Mouse (Mus musculus) lung, postnatal 0 days (tissue): ENCODE data around the gene Nek1. TPM values are rescaled to one million over a fixed set of nuclear protein-coding genes. Genes with fewer than 3 reads are reported as not detected.

Source experiments
- ATAC-seq: fragments of 200-750 bp; cut with Nextera tagmentation; 2 replicates; pipeline ENCODE4 v1.8.0; 2017; ENCODE audit warnings: moderate library complexity
- DNase-seq: peaks from one replicate; pipeline ENCODE4 v3.0.0-alpha.2; 2016; ENCODE audit warnings: low spot score
- H3K27ac ChIP-seq: fragments of 300-500 bp; sonication (generic); 2 replicates; pipeline ENCODE4 v1.5.1; 2014; ENCODE audit warnings: antibody characterized with exemption, mild to moderate bottlenecking, low read length, mixed read lengths
- H3K27me3 ChIP-seq: fragments of 300-500 bp; sonication (generic); replicated peaks from 2 replicates; pipeline ENCODE4 v1.6.1; 2014; ENCODE audit warnings: low read length, mixed read lengths; ENCODE audit not compliant: insufficient read depth
- H3K36me3 ChIP-seq: fragments of 300-500 bp; sonication (generic); 2 replicates; pipeline ENCODE4 v1.6.1; 2014; ENCODE audit warnings: low read length, mixed read lengths; ENCODE audit not compliant: insufficient read depth
- H3K4me1 ChIP-seq: fragments of 300-500 bp; sonication (generic); 2 replicates; pipeline ENCODE4 v1.6.1; 2014; ENCODE audit warnings: antibody characterized with exemption, low read depth, low read length, mixed read lengths; ENCODE audit not compliant: insufficient read depth
- H3K4me2 ChIP-seq: fragments of 300-500 bp; sonication (generic); replicated peaks from 2 replicates; pipeline ENCODE4 v1.6.1; 2014; ENCODE audit warnings: low read depth, mild to moderate bottlenecking, low read length, moderate library complexity, mixed read lengths
- H3K4me3 ChIP-seq: fragments of 300-500 bp; sonication (generic); 2 replicates; pipeline ENCODE4 v1.5.1; 2014; ENCODE audit warnings: low read depth, low read length
- H3K9ac ChIP-seq: fragments of 300-500 bp; sonication (generic); replicated peaks from 2 replicates; pipeline ENCODE4 v1.6.1; 2014; ENCODE audit warnings: low read depth, mild to moderate bottlenecking
- H3K9me3 ChIP-seq: fragments of 300-500 bp; sonication (generic); 2 replicates; pipeline ENCODE4 v1.6.1; 2016; ENCODE audit warnings: low read length, mixed read lengths
- CTCF ChIP-seq: IDR thresholded peaks from 2 replicates; pipeline ENCODE4 v1.5.1; 2016; ENCODE audit warnings: antibody characterized with exemption, mild to moderate bottlenecking
- EP300 ChIP-seq: IDR thresholded peaks from 2 replicates; pipeline ENCODE4 v1.6.1; 2016; ENCODE audit warnings: antibody characterized with exemption, mild to moderate bottlenecking, control low read depth
- WGBS: fragments of 180-500 bp; shearing (Covaris S2); extraction: QIAGEN DNeasy Blood & Tissue Kit; methylation state at CpG from one replicate; pipeline ENCODE4 v1.1.7; 2014; 5-methylcytosine and 5-hydroxymethylcytosine counted together
- polyA plus RNA-seq: library from polyadenylated mRNA; unstranded; fragments of >200 nt; fragmentation: Nextera tagmentation; extraction: Ambion mirVana; gene quantifications from 2 replicates; pipeline ENCODE4 v1.2.1, GENCODE M21; 2015

The Nek1 gene
- polyA plus RNA-seq, 1 experiment from 2014 or later, result 9.7 TPM

- H3K4me3 ChIP-seq, result peak overlapping the region; percentile 23
- H3K27ac ChIP-seq, result peak overlapping the region; percentile 61
- H3K4me2 ChIP-seq, result peak overlapping the region; percentile 44
- H3K4me1 ChIP-seq, result no peaks in the 10 kb centered on the region
- H3K27me3 ChIP-seq, result no peaks in the 10 kb centered on the region
- TF ChIP-seq EP300, result peak; percentile 48; the same call in 1 of the 2 replicates
- TF ChIP-seq CTCF, result no peak
- H3K36me3 ChIP-seq, result no peaks in the 10 kb centered on the region
- peak; percentile 98 for ATAC-seq
- DNase-seq, result peak; percentile 95
- H3K9me3 ChIP-seq, result no peaks in the 10 kb centered on the region
- WGBS, result 9% methylated on average over 15 of the region's 15 CpGs
- H3K9ac ChIP-seq, result peak overlapping the region; percentile 27; the same call in 1 of the 2 replicates
These were observed 38.5 kb upstream of the Nek1 start for GRCm38 (mm10) chr8:60954281-60955014.

- DNase-seq, result no peak
- H3K9ac ChIP-seq, result no peak overlapping the region
- H3K4me3 ChIP-seq, result no peak overlapping the region
- no peaks in the 10 kb centered on the region for H3K4me1 ChIP-seq
- WGBS, result 76% methylated on average over 7 of the region's 7 CpGs
- H3K27ac ChIP-seq, result no peak overlapping the region
- TF ChIP-seq CTCF (no peak), EP300 (no peak)
- H3K36me3 ChIP-seq, result no peaks in the 10 kb centered on the region
- no peaks in the 10 kb centered on the region for H3K9me3 ChIP-seq
- no peak for ATAC-seq
- no peaks in the 10 kb centered on the region for H3K27me3 ChIP-seq
- H3K4me2 ChIP-seq, result no peak overlapping the region
These were observed 36.1 kb upstream of the Nek1 start for GRCm38 (mm10) chr8:60956847-60957246.

- no peaks in the 10 kb centered on the region for H3K27me3 ChIP-seq
- no peak overlapping the region for H3K9ac ChIP-seq
- H3K36me3 ChIP-seq, result no peaks in the 10 kb centered on the region
- no peak for TF ChIP-seq CTCF
- TF ChIP-seq EP300, result no peak
- H3K4me1 ChIP-seq, result no peaks in the 10 kb centered on the region
- H3K4me2 ChIP-seq, result no peak overlapping the region
- H3K4me3 ChIP-seq, result no peak overlapping the region
- DNase-seq, result no peak
- no peak for ATAC-seq
- H3K9me3 ChIP-seq, result no peaks in the 10 kb centered on the region
- no peak overlapping the region for H3K27ac ChIP-seq
- WGBS, result 76% methylated on average over 3 of the region's 3 CpGs
These were observed 30.2 kb upstream of the Nek1 start for GRCm38 (mm10) chr8:60962763-60963162.

- WGBS, result 65% methylated on average over 2 of the region's 2 CpGs
These were observed 29.1 kb upstream of the Nek1 start for GRCm38 (mm10) chr8:60963931-60964330.

DNA sequence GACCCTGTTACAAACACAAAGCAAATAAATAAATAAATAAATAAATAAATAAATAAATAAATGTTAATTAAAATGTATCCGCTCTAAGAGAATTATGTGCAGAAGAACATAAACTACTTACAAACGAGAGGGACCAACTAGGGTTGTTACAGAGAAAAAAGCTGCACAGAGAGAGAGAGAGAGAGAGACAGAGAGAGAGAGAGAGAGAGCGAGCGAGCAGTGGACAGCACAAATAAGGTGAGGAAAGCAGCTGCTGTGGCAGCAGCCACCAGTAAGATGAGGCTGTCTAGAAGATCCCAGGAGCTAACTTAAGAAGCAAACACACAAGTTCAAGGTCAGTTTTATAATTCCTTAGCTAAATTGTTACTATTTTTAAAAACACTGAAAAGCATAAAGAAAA, 28.5 kb upstream of the Nek1 start:
- no peak overlapping the region for H3K9ac ChIP-seq
- no peaks in the 10 kb centered on the region for H3K36me3 ChIP-seq
- no peaks in the 10 kb centered on the region for H3K27me3 ChIP-seq
- H3K4me1 ChIP-seq, result 0 out of 2 replicates have a peak, but pooled peaks cover 3% of the 10 kb centered on the region
- no peak overlapping the region for H3K4me3 ChIP-seq
- TF ChIP-seq CTCF (no peak), EP300 (no peak)
- WGBS, result 89% methylated on average over 4 of the region's 4 CpGs
- H3K4me2 ChIP-seq, result no peak overlapping the region
- no peak overlapping the region for H3K27ac ChIP-seq
- ATAC-seq (no peak), DNase-seq (no peak)
- H3K9me3 ChIP-seq, result no peaks in the 10 kb centered on the region

More at GRCm38 (mm10) chr8:60963931-60964330, 29.1 kb upstream of the Nek1 start:
- no peaks in the 10 kb centered on the region for H3K27me3 ChIP-seq
- H3K9me3 ChIP-seq, result no peaks in the 10 kb centered on the region
- TF ChIP-seq CTCF, result no peak
- no peak for TF ChIP-seq EP300
- ATAC-seq (no peak), DNase-seq (no peak)
- H3K4me2 ChIP-seq, result no peak overlapping the region
- H3K9ac ChIP-seq, result no peak overlapping the region
- no peak overlapping the region for H3K4me3 ChIP-seq
- no peaks in the 10 kb centered on the region for H3K36me3 ChIP-seq
- H3K27ac ChIP-seq, result no peak overlapping the region
- H3K4me1 ChIP-seq, result 0 out of 2 replicates have a peak, but pooled peaks cover under 1% of the 10 kb centered on the region

- Histone ChIP-seq H3K27ac (no peak overlapping the region), H3K4me2 (no peak overlapping the region), H3K4me1 (0 out of 2 replicates have a peak, but pooled peaks cover 3% of the 10 kb centered on the region), H3K4me3 (no peak overlapping the region), H3K9ac (no peak overlapping the region), H3K9me3 (no peaks in the 10 kb centered on the region), H3K36me3 (no peaks in the 10 kb centered on the region), H3K27me3 (no peaks in the 10 kb centered on the region)
- TF ChIP-seq CTCF, result no peak
- TF ChIP-seq EP300, result no peak
- 32% methylated on average over 6 of the region's 6 CpGs for WGBS
- peak; percentile 50 for DNase-seq
- peak; percentile 33 for ATAC-seq
These were observed 27.7 kb upstream of the Nek1 start for GRCm38 (mm10) chr8:60965306-60965705.
